Mouse (Mus musculus) megakaryocyte, adult 5-6 weeks (primary cell): ENCODE results near the gene Hps1. TPM values are rescaled to one million over a fixed set of nuclear protein-coding genes. Genes with fewer than 3 reads are reported as not detected.

Experiments used
- ATAC-seq: 2 replicates; pipeline ENCODE4 v1.8.0; 2016; ENCODE audit warnings: mild to moderate bottlenecking, inconsistent platforms; ENCODE audit not compliant: poor library complexity, severe bottlenecking
- total RNA-seq, 2 experiments: library from RNA; stranded (forward) in 1 of 2; stranded (reverse) in 1 of 2; fragments of 153-499, 151-499 nt in 1 of 2; fragments of 221-1000, 200-1000 nt in 1 of 2; gene quantifications; 2 replicates each; pipeline versions ENCODE4 v1.2.3 to v1.2.4; 2015 to 2017

Hps1 gene
- total RNA-seq (2015) (10.5 and 14.2 TPM in 2 replicates), total RNA-seq (2017) (14.3 and 23.3 TPM in 2 replicates)

DNA sequence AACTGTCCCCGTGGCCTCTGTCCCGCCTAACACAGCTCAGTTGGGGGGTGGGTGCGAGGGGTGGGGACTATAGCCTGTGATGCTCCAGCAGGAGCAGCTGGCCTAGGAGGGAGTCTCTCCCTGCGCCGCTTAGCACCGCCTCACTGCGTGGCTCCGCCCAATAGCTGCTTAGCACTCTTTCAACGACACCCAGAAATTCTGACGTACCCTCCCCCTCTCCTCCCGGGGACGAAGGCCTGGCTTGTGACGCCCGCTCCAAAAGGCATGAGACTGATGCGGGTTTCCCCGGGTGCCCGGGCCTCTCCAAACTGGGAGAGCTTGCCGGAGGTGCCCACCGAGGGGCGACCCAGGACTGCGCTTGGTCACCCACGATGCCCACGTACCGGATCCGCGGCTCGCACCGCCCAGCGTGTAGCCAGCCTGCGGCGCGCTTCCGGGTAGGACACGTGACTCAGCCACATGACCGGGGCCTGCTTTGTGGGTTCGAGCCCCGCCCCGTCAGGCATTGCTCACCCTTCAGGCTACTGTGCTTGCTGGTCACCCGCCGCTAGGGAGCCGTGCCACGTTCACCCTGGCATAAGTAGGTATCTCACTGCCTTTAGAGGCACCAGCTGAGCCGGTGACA lies at the start of gene Hps1:
Gene Hps1, minus strand, starts transcription at position 448 of the 625 bp plus-strand sequence.
- peak; percentile 93 for ATAC-seq

DNA sequence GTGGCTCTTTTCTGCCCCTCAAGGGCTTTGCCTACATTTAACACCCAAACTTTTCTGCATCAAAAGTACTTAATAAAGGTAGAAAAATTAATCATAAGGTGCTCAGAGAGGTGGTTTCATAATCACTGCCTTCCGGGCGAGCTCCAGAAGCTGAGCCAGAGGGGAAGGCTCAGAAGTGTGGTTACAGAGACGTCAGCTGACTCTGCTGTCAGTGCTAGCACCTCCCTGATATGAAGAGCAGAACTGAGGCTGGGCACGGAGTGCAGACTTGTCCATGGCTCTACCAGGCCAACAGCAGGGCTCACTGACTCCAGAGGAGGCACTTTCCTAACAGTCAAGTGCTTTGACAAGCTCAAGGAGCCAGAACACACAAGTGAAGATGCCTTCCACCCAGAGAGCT lies 49.4 kb upstream of the Hps1 start:
- peak; percentile 97 for ATAC-seq

DNA sequence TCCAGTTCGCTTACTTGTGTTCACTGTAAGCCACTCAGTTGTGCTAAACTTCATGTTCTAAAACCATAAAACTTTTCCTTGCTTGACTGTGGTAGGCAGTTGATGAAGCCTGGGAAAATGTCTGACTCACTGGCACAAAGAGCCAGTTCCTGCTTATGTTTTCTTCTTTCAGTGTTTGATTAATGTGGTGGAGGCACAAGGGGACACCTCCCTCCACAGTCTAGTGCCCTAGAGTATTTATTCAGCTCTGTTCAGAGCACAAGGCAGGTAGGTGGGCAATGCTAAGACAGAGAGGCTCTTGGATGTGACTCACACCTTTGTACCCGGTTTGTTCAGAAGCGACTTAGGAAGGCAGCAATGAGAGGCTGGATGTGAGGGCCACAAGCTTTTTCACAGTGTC lies 48.1 kb upstream of the Hps1 start:
- no peak for ATAC-seq

DNA sequence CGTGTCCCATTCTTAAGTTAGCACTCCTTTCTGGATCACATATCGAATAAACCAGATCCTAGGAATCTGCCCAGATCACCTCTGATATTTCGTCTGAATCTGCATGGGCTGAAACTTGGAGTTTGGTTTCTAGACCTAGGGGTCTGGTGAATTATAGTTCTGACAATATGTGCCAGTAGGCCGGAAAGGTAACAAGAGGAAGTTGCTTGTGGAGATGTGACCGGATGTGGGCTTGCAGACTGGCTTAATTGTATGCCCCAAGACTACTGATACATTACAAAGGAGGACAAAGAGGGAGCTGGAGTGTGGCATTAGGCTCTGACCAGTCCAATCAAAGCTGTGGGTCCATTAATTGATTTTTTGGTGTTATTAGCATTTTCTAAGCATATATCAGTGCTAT lies 40.3 kb upstream of the Hps1 start:
- ATAC-seq: peak; percentile 69

DNA sequence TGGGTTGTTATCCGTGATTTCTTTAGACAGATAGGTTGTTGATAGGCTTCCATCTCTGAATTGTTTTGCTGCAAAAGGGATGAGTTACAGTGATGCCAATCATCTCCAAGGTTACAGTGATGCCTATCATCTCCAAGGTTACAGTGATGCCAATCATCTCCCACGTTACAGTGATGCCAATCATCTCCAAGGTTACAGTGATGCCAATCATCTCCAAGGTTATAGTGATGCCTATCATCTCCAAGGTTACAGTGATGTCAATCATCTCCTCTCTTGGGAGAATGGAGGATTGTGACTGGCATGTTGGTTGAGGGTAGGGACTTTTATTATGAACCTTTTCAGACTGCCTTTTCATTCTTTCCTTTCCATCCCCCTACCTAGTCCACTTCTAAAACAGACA lies 38.0 kb upstream of the Hps1 start:
- no peak for ATAC-seq

DNA sequence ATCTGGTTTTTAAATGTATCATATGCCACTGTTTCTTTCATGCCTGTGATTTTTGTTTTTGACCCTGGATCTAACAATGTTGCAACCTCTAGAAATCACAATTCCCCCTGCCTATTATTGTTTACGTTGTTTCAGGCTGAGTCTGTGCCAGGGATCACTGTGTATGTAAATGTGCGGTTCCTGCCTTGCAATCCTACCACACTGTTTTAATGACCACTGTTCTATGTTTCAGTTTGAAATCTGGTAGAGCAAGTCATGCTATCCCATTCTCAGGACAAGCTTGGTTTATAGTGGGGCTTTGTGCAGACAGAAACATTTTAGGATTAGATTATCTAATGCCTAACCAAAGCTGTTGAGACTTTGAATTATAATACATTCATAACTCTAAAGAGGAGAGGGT lies 36.5 kb upstream of the Hps1 start:
- no peak for ATAC-seq

DNA sequence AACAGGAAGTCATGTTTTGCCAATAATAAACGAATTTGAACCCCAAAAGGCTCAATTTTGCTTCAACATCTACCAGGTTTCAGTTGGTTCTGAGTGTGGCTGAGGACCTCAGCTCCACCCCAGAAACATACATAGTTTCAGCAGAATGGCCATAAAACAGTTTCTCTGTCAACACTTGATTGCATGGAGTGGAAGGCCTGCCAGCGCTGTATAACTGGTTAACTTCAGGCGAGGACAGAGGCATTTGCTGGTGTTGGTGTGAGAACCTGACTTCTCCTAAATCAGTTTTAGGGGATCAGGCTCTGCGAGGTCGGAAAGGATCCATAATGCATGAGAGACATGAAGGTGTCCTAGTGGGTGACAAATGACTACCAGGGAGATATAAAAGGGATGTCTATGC lies 30.4 kb upstream of the Hps1 start:
- ATAC-seq: no peak

DNA sequence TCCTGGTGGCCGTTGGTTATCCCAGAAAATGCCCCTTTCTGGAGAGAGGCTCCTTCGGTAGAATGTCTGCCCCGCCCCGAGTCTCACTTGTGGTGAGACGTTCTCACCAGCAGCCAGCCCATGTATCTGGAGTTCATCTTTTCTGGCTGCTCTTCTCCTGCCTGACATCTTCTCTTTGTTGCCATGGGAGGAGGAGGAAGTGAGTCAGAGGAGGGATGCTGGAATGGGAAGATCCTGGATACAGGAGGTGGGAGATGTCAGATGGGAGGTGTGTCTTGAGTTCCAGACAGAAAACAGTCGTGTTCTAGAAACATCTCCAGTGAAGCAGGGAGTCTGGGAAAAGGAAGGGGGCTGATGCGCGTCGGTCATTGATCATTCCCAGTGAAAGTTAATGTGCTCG lies 29.7 kb upstream of the Hps1 start:
- ATAC-seq: no peak

DNA sequence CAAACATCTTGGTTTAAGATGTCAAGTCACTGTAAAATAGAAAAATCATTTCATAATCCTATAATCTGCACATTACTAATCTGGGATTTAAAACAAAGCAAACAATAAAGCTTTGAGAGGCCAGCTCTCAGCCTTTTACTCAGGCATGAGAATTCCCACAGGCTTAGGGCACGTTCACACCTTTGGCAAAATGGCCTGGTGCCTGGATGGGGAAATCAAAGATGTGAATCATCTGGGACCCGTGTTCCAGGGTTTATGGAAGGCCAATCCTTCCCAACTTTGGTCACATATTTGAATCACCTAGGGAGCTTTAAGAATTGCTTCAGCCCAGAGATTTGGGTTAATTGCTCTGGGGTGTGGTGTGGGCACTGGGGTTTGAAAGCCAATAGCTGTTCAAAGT lies 18.1 kb upstream of the Hps1 start:
- ATAC-seq: no peak

DNA sequence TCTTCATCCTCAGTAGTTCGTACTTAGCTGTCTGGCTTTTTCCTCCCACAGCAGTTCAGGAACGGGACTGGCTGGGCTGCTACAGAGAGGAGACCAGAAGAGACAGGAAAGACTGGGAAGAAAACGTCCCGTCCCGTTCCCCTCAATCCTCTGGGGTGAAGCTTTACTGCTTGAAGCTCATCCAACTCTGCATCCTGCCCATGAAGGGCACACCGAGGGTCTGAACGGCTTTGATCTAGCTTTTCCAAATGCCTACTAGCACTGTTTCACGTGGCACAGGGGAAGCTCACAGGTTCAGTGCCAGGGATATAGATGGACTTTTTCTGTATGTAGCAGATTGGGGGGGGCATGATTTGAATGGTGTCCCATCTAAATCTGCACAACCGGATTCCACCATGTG lies 16.0 kb upstream of the Hps1 start:
- ATAC-seq: no peak

DNA sequence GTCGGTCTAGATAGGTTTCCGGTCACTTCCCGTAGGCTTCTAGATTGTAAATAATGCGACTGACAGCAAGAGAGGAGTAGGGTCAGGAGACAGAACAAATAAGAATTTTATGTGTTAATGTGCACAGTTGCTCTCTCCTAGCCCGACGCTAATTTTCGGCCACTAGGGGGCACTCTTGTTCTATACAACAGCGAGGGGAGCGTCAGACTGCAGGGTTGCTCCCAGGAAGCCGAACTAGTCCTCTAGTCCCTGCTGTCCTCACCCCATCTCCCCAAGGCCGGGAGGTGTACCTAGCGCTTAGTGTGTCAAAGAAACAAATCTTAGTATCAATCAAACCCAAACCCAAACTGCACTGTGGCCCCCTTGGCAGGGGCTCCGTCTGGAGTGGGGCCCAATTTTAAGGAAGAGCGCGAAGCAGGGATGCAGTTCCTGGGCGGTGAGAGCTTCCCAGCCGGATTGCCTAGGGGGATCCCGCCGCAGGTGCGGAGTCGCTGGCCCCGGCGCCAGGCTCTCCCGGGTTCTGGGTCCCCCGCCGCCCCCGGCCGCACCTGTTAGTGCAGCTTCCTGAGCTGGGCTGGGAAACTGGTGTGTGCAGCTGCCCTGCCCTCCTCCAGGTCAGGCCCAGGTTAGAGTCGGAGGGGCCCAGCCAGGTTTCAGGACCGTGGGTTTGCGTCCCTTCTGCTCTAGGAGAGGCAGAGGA lies 15.3 kb upstream of the Hps1 start:
- ATAC-seq: peak; percentile 96

DNA sequence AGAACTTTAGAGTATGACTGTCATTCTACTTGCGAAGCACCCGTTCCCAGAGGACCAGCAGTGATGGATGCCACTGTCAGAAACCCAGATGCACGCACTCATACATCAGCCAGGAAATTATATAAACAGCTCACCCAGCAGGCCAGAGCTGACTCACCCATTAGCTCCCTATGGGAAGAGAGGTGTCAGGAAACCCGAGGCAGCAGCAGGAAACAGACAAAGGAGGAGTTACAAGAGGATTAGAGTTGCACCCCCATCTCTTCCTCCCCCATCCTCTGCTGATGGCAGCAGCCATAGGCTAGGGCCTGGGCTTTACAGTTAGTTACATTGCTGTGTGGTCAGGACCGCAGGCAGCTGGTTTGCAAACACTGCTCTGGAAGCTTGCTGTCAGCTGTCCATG lies 8.5 kb upstream of the Hps1 start:
- ATAC-seq: no peak

DNA sequence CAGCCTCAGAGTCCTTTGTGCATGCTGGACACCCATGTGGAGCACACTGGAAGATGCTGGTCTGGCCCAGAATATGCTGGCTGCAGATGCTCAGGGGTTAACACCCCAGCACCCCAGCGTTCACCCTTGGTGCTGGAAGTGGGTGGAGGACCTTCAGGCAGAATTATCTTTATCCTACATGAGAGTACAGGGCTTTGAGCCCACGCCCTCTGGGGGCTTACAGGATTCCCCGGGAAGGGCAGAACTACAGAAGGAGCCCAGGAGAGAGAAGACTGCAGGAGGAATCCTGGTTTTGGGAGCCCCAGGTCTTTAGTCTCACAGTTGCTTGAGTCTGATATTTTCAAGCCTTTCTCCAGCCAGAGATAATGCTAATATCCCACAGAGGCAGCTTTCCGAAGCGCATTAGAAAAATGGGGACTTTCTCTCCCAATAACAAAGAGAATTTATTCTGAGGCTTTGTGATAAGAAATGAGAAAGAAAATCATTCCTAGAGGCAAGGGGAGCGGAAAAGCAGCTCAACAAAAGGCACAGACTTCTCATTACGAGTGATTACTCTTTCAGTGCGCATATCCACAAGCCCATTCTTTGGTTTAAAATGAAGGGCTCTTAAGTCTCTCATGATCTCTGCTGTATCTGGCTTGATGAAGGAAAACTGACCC lies 5.9 kb upstream of the Hps1 start:
- ATAC-seq: no peak

DNA sequence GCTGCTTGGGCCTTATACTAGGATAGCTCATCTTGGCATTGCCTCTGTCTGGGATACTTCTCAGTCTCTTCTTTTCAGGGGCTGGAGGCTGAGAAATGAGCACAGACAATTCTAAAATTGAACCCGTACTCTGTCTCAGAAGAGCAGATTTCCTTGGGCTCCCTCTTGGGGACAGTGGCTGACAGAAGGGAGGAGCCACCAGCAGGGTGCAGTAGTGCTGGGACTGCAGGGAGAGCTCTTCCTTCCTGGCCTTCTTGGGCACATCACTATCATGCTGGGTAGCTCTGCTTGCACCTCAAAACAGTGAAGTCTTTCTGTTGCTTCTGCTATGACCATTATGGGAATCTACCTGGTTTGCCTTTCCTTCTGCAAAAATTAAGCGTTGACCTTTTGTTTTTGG lies 5.4 kb upstream of the Hps1 start:
- ATAC-seq: no peak

DNA sequence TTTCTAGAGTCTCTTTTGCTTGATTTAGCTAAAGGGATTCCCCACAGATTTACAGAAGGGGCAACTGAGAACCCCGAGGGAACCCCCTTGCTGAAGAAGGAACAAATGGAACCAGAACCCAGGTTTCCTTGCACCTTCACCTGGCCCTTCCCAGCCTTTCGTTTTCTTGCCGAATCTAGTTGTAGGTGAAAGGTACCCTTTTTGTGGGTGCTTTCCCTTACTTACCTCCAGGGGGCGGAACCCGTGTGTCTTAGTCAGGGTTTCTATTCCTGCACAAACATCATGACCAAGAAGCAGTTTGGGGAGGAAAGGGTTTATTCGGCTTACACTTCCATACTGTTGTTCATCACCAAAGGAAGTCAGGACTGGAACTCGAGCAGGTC lies 369 bp upstream of the Hps1 start:
- peak; percentile 26 for ATAC-seq

DNA sequence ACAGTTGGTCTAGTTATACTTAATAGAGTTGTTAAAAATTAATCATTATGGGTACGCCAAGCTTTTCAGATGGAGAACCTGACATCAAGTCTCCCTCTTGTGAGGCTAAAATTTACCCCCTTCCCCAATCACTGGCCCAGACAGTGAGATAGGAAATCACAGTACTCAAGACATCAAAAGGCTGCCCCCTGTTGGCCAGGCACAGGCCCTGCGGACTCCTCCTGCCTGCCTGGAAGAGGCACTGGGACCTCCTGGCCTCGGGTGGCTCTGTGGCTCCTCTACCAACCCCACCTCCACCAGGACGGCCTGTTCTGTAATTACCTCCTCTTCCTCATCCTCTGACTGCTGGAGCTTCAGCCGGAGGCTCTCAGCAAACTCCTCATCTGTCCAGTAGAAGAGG lies 2.0 kb downstream of the Hps1 start:
- no peak for ATAC-seq

DNA sequence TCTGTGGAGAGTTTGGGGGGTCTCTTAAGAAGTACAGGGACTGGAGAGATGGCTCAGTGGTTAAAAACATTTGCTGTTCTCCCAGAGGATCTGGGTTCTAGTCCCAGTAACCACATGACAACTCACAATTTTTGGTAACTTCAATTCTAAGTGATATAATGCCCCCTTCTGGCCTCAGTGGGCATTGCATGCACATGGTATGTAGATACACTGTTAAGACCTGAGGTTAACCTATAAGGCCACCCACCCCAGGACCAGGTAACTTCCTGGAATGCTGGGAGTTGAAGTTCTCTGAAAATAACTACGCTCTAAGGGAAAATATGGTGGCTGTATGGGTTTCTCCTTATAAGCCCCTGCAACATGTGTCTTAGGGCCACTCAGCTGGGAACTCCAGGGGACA lies 3.0 kb downstream of the Hps1 start:
- ATAC-seq: no peak

DNA sequence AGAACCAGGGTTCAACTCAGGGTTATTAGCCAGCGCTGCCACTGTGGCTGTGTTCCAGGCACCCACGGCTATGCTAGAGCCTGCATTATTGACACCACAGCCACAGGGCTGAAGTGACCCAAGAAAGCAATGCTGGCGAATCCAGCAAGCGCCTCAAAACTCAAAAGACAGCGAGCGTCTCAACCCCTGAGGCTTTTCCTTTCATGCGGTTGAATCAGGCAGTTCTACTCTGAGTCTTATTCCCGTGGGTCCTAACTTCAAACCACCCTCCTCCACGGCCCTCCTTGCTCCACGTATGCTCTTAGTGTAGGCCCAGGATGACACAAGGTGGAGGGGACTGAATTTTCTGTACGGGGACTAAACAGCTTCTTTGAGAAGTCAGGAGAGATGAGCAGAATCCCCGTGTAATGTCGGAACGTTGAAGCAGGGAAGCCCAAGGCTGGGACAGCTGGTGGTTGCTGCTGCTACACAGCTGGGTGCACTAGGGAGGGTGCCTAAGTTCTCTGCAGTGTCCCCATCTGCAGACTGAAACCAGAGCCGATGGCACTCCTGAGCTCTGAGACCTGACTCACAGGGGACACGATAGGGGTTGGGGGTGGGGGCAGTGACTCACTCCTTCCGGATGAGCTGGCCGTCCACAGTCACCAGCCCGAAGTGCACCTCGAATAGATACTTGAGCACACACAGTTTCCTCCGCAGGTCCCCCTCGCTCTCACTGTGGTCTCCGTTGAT lies 9.5 kb downstream of the Hps1 start:
- ATAC-seq: no peak

DNA sequence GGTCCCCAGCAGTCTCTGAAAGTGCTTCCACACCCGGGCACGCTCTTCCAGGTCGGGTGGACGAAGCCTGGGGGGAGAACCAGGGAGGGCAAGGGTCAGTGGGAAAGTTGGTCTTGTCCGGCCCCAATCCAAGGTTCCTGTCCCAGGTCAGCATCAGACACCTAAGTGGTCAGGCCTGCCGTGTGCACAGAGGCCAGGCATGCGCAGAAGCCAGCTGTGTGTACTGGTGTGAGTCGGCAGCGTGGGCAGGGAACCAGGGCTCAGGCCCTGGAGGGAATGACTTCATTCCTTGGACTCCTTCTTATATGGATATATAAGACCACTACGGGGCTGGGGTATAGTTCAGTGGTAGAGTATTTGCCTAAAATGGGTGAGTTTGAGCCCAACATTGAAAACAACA lies 10.1 kb downstream of the Hps1 start:
- no peak for ATAC-seq

DNA sequence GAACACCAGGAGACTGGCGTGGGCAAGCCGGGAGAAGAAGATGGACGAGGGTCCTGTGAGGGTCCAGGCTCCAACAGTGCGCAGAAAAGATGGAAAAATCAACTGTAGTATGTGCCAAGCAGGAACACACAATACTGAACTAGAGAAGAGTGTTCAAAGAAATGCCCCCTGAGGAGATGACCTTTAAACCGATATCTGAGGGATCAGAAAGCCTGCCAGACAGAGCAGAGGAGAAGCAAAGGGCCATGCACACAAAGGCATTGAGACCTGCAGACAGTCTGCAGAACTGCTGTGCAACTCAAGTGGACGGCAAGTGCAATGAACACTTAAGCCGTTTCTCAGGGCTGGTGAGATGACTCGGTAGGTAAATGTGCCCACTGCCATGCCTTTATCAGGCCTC lies 12.4 kb downstream of the Hps1 start:
- ATAC-seq: no peak

DNA sequence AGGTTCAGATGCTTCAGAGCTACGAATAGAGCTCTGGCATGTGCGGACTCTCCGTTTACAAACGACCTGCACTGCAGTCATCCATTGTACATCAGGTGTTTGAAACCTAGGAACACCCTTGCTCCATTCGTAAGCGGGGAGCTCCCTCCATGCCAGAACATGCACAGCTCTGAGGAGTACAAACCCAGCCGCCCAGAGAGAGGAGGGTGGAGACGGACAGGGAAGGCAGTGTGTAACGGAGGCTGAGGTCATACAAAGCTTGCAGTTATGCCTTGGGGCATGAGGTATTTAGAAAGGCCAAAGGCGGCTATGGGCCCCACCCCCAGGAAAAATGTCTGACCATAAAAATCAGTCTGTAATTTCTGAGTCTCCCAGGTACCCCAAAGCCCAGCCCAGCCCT lies 15.4 kb downstream of the Hps1 start:
- ATAC-seq: no peak

DNA sequence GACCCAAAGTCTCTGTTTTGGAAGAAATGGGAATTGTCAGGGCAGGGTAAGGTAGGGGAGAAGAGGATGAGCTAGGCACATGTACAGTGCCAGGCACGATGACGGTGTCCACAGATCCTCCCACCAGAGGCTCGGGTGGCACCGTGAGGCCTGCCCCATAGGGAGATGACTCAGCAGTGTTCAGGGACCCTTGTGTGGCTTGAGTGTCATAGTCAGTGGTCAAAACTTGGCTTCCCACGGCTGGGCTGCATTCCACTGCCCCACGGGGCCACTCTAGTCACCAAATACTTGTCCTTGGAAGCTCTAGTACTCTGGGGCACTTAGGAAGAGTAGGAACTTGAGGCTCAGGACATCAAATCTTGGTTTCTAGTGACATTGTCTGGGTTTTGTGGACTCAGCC lies 23.1 kb downstream of the Hps1 start:
- ATAC-seq: no peak
